Mouse (Mus musculus): ENCODE measurements around the gene Slc25a41. TPM values are rescaled to one million over a fixed set of nuclear protein-coding genes. Genes with fewer than 3 reads are reported as not detected.

Slc25a41 gene
- total RNA-seq, 2 experiments from 2014 or later, result not detected

GRCm38 (mm10) chr17:57031661-57032420, 9.6 kb downstream of the Slc25a41 start:
- intact Hi-C loops (cut with DNase I), result loop anchor here (1.0 to 2.0 kb wide), 3 partner anchors 21 to 41 kb away; partner anchors contain the start of genes Clpp, Gm17949 and Gtf2f1
- peak overlapping the region; percentile 89 for H3K27ac ChIP-seq
- H3K4me3 ChIP-seq, result peak overlapping the region; percentile 48
- DNase-seq (ENCODE audit: extremely low spot score in 1 of 2, low spot score in 2 of 2), result peak; percentile 98 to 100
- no peak; the same call in 1 of the 2 replicates for TF ChIP-seq CTCF (IDR thresholded peaks at IDR 0.05)

DNA sequence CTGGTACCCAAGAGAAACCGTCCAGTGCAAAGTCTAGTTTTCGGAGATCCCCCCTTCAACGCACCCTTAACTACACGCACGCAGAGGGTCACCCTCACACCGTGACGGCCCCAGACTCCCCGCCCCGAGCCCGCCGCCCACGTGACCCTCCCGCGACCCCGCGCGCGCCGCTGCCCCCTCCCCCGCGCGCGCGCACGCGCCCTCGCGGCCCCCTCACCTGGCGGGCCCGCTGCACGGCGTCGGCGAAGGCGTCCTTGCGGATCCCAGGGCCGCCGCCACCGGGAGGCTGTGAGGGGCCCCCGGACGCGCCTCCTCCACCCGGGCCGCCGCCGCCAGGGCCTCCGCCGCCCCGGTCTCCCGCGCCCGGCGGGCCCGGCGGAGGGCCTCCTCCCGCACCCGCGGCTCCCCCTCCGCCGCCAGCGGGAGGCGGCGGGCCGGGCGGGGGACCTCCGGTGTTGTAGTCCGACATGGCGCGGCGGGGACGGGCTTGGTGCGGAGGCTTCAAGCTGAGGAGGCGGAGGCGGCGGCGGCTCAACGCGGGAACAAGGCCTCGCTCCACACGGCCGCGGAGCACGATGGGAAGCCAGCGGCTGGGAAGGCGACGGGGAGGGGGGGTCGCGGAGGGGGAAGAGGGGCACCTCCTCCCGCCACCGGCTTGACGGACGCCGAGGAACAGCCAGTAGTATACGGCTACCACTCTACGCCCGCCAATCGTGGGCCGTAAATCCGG, 10.4 kb downstream of the Slc25a41 start, which contains the start of gene Khsrp:
TSS of gene Khsrp (minus strand) at position 592 of the 730 bp plus-strand sequence.
- no peak for TF ChIP-seq CTCF (IDR thresholded peaks at IDR 0.05)
- DNase-seq (ENCODE audit: extremely low spot score in 1 of 2, low spot score in 2 of 2), result peak; percentile 46 to 55
- H3K4me3 ChIP-seq, result peak within 1 kb of the TSS; percentile 63
- peak within 1 kb of the TSS; percentile 89 for H3K27ac ChIP-seq
- intact Hi-C loops (cut with DNase I), result loop anchor here (1.0 kb wide), 1 partner anchor 20 kb away; the partner anchor contains the start of genes Gm17949 and Gtf2f1

DNA sequence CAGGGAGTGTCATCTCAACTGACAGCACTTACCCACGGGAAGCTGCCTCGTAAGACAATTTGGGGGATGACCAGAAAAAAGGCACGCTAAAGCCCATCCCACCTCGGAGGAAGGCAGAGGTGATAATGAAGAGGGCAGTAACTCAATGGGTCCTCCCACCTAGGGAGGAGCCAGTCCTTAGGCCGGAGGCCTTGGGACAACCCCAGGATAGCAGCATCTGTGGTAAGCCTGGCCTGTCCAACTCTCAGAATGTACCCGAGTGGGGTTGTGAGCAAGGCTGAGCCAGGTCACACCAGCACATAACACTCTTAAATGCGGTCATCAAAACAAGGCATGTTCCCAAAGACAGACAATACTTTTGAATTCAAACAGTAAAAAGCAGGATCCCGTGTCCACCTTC, 11.8 kb downstream of the Slc25a41 start:
- H3K27ac ChIP-seq, result no peak overlapping the region
- intact Hi-C loops (cut with DNase I), result no loop called here
- no peak for DNase-seq (ENCODE audit: extremely low spot score in 1 of 2, low spot score in 2 of 2)
- peak overlapping the region; percentile 63 for H3K4me3 ChIP-seq
- no peak for TF ChIP-seq CTCF (IDR thresholded peaks at IDR 0.05)

DNA sequence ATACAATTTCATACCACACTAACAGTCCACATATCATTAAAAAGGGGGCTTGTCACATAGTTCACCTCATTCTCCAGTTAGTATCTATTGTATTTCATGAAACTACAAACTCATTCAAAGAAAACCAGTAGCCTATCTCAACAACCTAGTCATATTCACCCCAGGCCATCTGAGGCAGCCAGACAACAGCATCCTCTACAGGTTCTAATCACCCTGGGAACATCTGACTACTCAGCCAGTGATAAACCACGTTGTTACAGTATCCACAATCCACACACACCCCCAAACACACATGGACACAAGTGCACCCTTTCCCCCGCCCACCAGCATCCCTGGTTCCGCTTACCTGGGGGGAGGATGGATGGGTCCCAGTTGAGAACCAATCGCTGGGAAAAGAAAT, 14.0 kb downstream of the Slc25a41 start:
- Histone ChIP-seq H3K27ac (no peak overlapping the region), H3K4me3 (no peak overlapping the region)
- intact Hi-C loops (cut with DNase I), result no loop called here
- no peak for DNase-seq (ENCODE audit: extremely low spot score in 1 of 2, low spot score in 2 of 2)
- TF ChIP-seq CTCF (IDR thresholded peaks at IDR 0.05), result no peak

- H3K4me3 ChIP-seq, result no peak overlapping the region
- no peak overlapping the region for H3K27ac ChIP-seq
- intact Hi-C loops (cut with DNase I), result no loop called here
- DNase-seq (ENCODE audit: extremely low spot score in 1 of 2, low spot score in 2 of 2), result no peak
- no peak for TF ChIP-seq CTCF (IDR thresholded peaks at IDR 0.05)
Observed at GRCm38 (mm10) chr17:57020960-57021359, 20.5 kb downstream of the Slc25a41 start.

GRCm38 (mm10) chr17:57019693-57020092, 21.8 kb downstream of the Slc25a41 start:
- no peak for TF ChIP-seq CTCF (IDR thresholded peaks at IDR 0.05)
- Histone ChIP-seq H3K27ac (no peak overlapping the region), H3K4me3 (no peak overlapping the region)
- no peak for DNase-seq (ENCODE audit: extremely low spot score in 1 of 2, low spot score in 2 of 2)
- intact Hi-C loops (cut with DNase I), result no loop called here

- no peak for TF ChIP-seq CTCF (IDR thresholded peaks at IDR 0.05)
- no peak for DNase-seq (ENCODE audit: extremely low spot score in 1 of 2, low spot score in 2 of 2)
- intact Hi-C loops (cut with DNase I), result no loop called here
- H3K4me3 ChIP-seq, result peak overlapping the region; percentile 82
- H3K27ac ChIP-seq, result peak overlapping the region; percentile 99
Observed at GRCm38 (mm10) chr17:57012245-57012795, 29.1 kb downstream of the Slc25a41 start.

DNA sequence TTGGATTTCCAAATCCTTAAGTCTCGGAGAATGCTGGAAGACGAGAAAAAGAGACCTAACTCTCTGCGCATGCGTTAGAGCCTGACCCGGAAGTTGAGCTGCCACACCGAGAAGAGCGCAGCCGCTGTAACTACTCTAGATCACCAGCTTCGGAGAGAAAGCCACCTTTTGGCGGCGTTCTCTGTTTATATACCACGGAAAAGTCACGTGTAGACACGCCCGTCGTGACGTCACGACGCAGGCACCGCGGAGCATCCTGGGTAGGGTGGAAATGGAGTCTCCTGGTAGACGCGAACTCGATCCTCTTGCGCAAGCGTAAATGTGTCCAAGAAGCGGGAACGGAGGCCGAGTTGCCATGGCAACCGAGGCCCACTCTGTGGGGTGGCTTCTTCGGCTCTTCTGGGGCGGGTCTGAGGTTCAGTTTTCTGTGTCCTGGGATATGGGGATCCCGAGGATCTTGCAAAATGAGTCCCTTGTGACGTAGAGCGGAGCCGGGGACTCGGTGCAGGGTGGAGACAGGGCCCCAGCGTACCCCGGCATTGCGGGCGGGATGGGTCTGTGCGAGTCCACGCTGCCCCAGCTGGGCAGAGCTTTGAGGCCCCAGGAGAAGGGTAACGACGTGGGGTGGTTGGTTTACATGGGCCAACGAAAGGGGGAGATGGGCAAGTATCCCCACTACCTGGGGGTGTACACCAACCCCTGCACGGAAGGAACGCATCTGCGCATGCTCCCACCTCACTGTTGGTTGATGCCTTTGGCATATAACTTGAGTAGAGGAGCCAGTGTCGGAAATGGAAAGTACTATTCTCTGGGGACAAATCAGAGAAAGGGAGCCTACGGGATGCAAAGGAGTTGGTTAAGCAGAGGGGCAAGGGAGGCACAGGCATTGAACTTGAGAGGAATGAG, 30.0 kb downstream of the Slc25a41 start, which contains the start of the genes Gtf2f1 and Gm17949:
TSS of gene Gtf2f1 (minus strand) at position 53 of the 906 bp plus-strand sequence.
TSS of gene Gm17949 (plus strand) at position 234 of the 906 bp plus-strand sequence.
- no peak; the same call in 1 of the 2 replicates for TF ChIP-seq CTCF (IDR thresholded peaks at IDR 0.05)
- Histone ChIP-seq H3K4me3 (peak within 1 kb of the TSS; percentile 82), H3K27ac (peak within 1 kb of the TSS; percentile 99)
- peak; percentile 91 to 94 for DNase-seq (ENCODE audit: extremely low spot score in 1 of 2, low spot score in 2 of 2)
- intact Hi-C loops (cut with DNase I), result loop anchor here (1.0 kb wide), 2 partner anchors 20 to 21 kb away; partner anchors contain the start of genes Clpp and Khsrp

DNA sequence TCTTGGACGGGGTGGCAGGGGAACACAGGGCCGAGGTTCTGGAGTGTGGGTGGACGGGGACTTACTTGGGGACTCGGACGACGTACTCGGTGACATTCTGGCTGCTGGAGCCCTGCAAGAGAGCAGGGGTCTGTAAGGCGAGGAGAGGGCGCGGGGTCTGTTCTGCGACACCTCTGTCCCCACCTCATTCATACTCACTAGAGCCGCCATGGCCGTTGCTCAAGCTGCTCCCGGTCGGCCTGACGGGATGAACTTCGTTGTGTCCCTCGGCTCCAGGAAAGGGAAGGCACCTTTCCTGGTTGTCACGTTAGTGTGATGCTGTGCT, 30.6 kb downstream of the Slc25a41 start:
- no peak for DNase-seq (ENCODE audit: extremely low spot score in 1 of 2, low spot score in 2 of 2)
- peak overlapping the region; percentile 82 for H3K4me3 ChIP-seq
- peak overlapping the region; percentile 89 for H3K27ac ChIP-seq
- no peak for TF ChIP-seq CTCF (IDR thresholded peaks at IDR 0.05)
- intact Hi-C loops (cut with DNase I), result loop anchor here (1.0 kb wide), 2 partner anchors 20 to 21 kb away; partner anchors contain the start of genes Clpp and Khsrp

GRCm38 (mm10) chr17:57007137-57007905, 34.1 kb downstream of the Slc25a41 start:
- H3K4me3 ChIP-seq, result no peak overlapping the region
- TF ChIP-seq CTCF (IDR thresholded peaks at IDR 0.05), result peak; percentile 10; the same call in 1 of the 2 replicates
- intact Hi-C loops (cut with DNase I), result no loop called here
- DNase-seq (ENCODE audit: extremely low spot score in 1 of 2, low spot score in 2 of 2), result no peak
- H3K27ac ChIP-seq, result no peak overlapping the region

All from left cerebral cortex, adult 2 months (tissue).